Mouse (Mus musculus) heart, embryonic 14.5 days (tissue): ENCODE results near the gene Acad10. TPM values are rescaled to one million over a fixed set of nuclear protein-coding genes. Genes with fewer than 3 reads are reported as not detected.

Experiments used
- ATAC-seq: fragments of 200-750 bp; cut with Nextera tagmentation; 2 replicates; pipeline ENCODE4 v1.8.0; 2017; ENCODE audit warnings: low read depth, moderate TSS enrichment; ENCODE audit not compliant: insufficient number of reproducible peaks, insufficient read depth, low FRiP score
- H3K27ac ChIP-seq, 2 experiments: fragments of 200-500 bp in 1 of 2; fragments of 300-500 bp in 1 of 2; sonication (generic) in 1 of 2; replicated peaks in 1 of 2; 2 replicates each; pipeline ENCODE4 v1.5.1; 2012 to 2014; ENCODE audit warnings: low read depth in 2 of 2, low read length in 2 of 2, control low read depth in 1 of 2, mild to moderate bottlenecking in 1 of 2, mixed read lengths in 1 of 2; ENCODE audit not compliant: control insufficient read depth in 1 of 2, insufficient read depth in 1 of 2
- H3K27me3 ChIP-seq: fragments of 300-500 bp; sonication (generic); 2 replicates; pipeline ENCODE4 v1.6.1; 2014; ENCODE audit warnings: mild to moderate bottlenecking, low read length, control low read depth; ENCODE audit not compliant: control insufficient read depth, insufficient read depth
- H3K36me3 ChIP-seq: fragments of 300-500 bp; sonication (generic); 2 replicates; pipeline ENCODE4 v1.6.1; 2014; ENCODE audit warnings: mild to moderate bottlenecking, control low read depth, low read length, mixed read lengths; ENCODE audit not compliant: control insufficient read depth, insufficient read depth
- H3K4me1 ChIP-seq, 2 experiments: fragments of 200-500 bp in 1 of 2; fragments of 300-500 bp in 1 of 2; sonication (generic) in 1 of 2; 2 replicates each; pipeline ENCODE4 v1.6.1; 2012 to 2014; ENCODE audit warnings: low read length in 2 of 2, control low read depth in 1 of 2, mixed read lengths in 1 of 2; ENCODE audit not compliant: control insufficient read depth in 2 of 2, insufficient read depth in 2 of 2
- H3K4me2 ChIP-seq: fragments of 300-500 bp; sonication (generic); 2 replicates; pipeline ENCODE4 v1.6.1; 2014; ENCODE audit warnings: mild to moderate bottlenecking, low read length
- H3K4me3 ChIP-seq, 2 experiments: fragments of 200-500 bp in 1 of 2; fragments of 300-500 bp in 1 of 2; sonication (generic) in 1 of 2; 2 replicates each; pipeline ENCODE4 v1.5.1; 2012 to 2014; ENCODE audit warnings: low read length in 2 of 2, mild to moderate bottlenecking in 2 of 2, control low read depth in 1 of 2, low read depth in 1 of 2, moderate library complexity in 1 of 2; ENCODE audit not compliant: control insufficient read depth in 1 of 2, insufficient read depth in 1 of 2
- H3K9ac ChIP-seq: fragments of 300-500 bp; sonication (generic); 2 replicates; pipeline ENCODE4 v1.6.1; 2014; ENCODE audit warnings: mild to moderate bottlenecking, low read length
- H3K9me3 ChIP-seq: fragments of 300-500 bp; sonication (generic); 2 replicates; pipeline ENCODE4 v1.6.1; 2016; ENCODE audit warnings: low read length, control low read depth; ENCODE audit not compliant: control insufficient read depth
- WGBS: fragments of 180-500 bp; shearing (Covaris S2); extraction: QIAGEN DNeasy Blood & Tissue Kit; methylation state at CpG from one replicate; pipeline ENCODE4 v1.1.7; 2014; 5-methylcytosine and 5-hydroxymethylcytosine counted together
- polyA plus RNA-seq: library from polyadenylated mRNA; unstranded; fragments of >200 nt; fragmentation: Nextera tagmentation; extraction: Ambion mirVana; gene quantifications from 2 replicates; pipeline ENCODE4 v1.2.1, GENCODE M21; 2014

The Acad10 gene
- polyA plus RNA-seq, 1 experiment from 2014 or later: 1.1 TPM

GRCm38 (mm10) chr5:121575867-121576266 lies 84.4 kb downstream of the Acad10 start:
- Histone ChIP-seq H3K9ac (no peak overlapping the region), H3K4me3 (no peak overlapping the region), H3K4me1 (peaks cover 0 to 1% of the 10 kb centered on the region in 2 experiments; a peak in 1 of 4 replicates), H3K27ac (no peak overlapping the region), H3K9me3 (no peaks in the 10 kb centered on the region), H3K4me2 (no peak overlapping the region), H3K36me3 (peaks cover 9% of the 10 kb centered on the region; the same call in 1 of the 2 replicates), H3K27me3 (no peaks in the 10 kb centered on the region)
- ATAC-seq: no peak
- 88% methylated on average over 11 of the region's 11 CpGs for WGBS

GRCm38 (mm10) chr5:121574145-121574544 lies 86.2 kb downstream of the Acad10 start:
- H3K27me3 ChIP-seq: no peaks in the 10 kb centered on the region
- no peaks in the 10 kb centered on the region for H3K9me3 ChIP-seq
- 0 out of 2 replicates have a peak, but pooled peaks cover 4% of the 10 kb centered on the region for H3K36me3 ChIP-seq
- no peak overlapping the region for H3K4me3 ChIP-seq
- H3K9ac ChIP-seq: no peak overlapping the region
- no peak for ATAC-seq
- H3K4me1 ChIP-seq: no peaks in the 10 kb centered on the region
- H3K27ac ChIP-seq: no peak overlapping the region
- 89% methylated on average over 13 of the region's 13 CpGs for WGBS
- no peak overlapping the region for H3K4me2 ChIP-seq

Other genes starting within 250 kb of the Acad10 start
- 4.2 TPM in 2 replicates for gene Tmem116, start 208.6 kb downstream of the Acad10 start, polyA plus RNA-seq
- 121 and 123 TPM in 2 replicates for gene Erp29, start 208.0 kb downstream of the Acad10 start, polyA plus RNA-seq
- 0.18 and 0.26 TPM in 2 replicates for gene Adam1b, start 157.1 kb downstream of the Acad10 start, polyA plus RNA-seq
- gene Adam1a, start 115.0 kb downstream of the Acad10 start, polyA plus RNA-seq: 1.1 and 1.5 TPM in 2 replicates
- gene Gm42878, start 115.0 kb downstream of the Acad10 start, polyA plus RNA-seq: 0.26 TPM in 1 of 2 replicates, not detected in the other
- 37.0 and 43.7 TPM in 2 replicates for gene Mapkapk5, start 114.6 kb downstream of the Acad10 start, polyA plus RNA-seq
- gene Aldh2, start 66.7 kb downstream of the Acad10 start, polyA plus RNA-seq: 32.0 and 40.0 TPM in 2 replicates
- gene Acad12, start 41.6 kb downstream of the Acad10 start, polyA plus RNA-seq: 7.2 and 7.3 TPM in 2 replicates
- 26.6 and 26.9 TPM in 2 replicates for gene Brap, start within 50 bp of the Acad10 start, polyA plus RNA-seq
- gene Atxn2, start 50.8 kb upstream of the Acad10 start, polyA plus RNA-seq: 84.8 and 86.9 TPM in 2 replicates
- 16.5 and 18.1 TPM in 2 replicates for gene Sh2b3, start 177.1 kb upstream of the Acad10 start, polyA plus RNA-seq
- gene Pheta1, start 188.5 kb upstream of the Acad10 start, polyA plus RNA-seq: 10.8 and 11.5 TPM in 2 replicates